Mouse (Mus musculus) thymus, postnatal 25 days (tissue): Measurements from ENCODE around the gene Slc28a2.
"Not testable (repeated sequence)": the region's sequence is repeated elsewhere in the genome, so short reads cannot be mapped to it uniquely, and the experiment has no call there.

ENCODE experiments used
- DNase-seq: peaks from one replicate; pipeline ENCODE4 v3.0.0; 2022

Gene Slc28a2

GRCm38 (mm10) chr2:122469221-122469620 is 42.9 kb downstream of the Slc28a2 start:
- peak; percentile 15 for DNase-seq

- DNase-seq: no peak
These were observed 50.3 kb downstream of the Slc28a2 start for GRCm38 (mm10) chr2:122476585-122476984.

- not testable (repeated sequence) for DNase-seq
These were observed 57.5 kb downstream of the Slc28a2 start for GRCm38 (mm10) chr2:122483787-122484186.

- no peak for DNase-seq
These were observed 58.4 kb downstream of the Slc28a2 start, which contains the start of gene Gm14085 for GRCm38 (mm10) chr2:122484641-122485040. Gene Gm14085, plus strand, starts transcription at chr2:122484941.

- not testable (repeated sequence) for DNase-seq
These were observed 59.4 kb downstream of the Slc28a2 start for GRCm38 (mm10) chr2:122485654-122486053.

GRCm38 (mm10) chr2:122486122-122486521 is 59.8 kb downstream of the Slc28a2 start:
- DNase-seq: not testable (repeated sequence)

- no peak for DNase-seq
These were observed 60.4 kb downstream of the Slc28a2 start for GRCm38 (mm10) chr2:122486674-122487073.
